Comparison of ENCODE assay signal across 10 mouse cellular contexts in the genomic region with DNA sequence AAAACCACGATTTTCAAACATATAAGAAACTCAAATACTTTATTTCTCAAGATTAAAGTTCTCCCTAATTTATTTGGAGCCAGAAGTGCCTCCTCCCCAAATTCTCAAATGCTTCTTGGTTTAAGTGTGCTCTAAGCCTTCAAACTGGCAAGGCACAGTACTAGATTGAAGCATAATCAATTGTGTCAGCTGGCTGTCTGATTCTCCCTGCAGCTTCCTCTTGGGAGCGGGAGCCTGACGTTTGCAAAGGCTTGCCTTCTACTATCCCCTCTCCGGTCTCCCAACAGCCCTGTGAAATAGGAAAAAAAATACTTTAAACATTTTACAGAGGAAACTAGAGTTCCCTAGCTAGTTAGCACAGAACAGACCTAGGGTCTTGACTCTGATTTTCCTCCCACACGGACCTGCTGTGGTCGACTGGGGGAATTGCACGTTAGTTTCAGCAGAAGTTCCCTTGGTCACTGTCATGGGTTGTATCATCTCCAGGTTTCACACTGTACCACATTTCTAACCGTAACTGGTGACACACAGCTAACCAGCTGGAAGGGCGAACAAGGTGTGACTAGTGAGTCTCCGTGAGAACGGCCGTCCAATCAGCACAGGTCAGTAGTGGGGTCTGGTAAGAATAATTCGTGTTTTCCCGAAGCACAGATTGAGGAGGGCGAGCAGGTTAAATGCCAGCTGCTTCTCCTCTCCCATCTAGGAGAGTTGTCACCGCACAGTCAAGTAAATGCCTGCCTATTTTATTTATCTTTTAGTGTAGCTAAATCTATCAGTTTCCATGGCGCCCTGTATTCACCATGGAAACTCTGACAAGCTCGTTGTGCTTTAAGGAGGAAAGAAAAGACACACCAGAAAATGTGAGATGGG. TPM values are rescaled to one million over a fixed set of nuclear protein-coding genes. Genes with fewer than 3 reads are reported as not detected.
DNase-seq lines count a peak whose midpoint lies in the region; ATAC-seq and TF ChIP-seq lines count a peak whose summit lies in the region.
"Had no signal": no experiment of that assay in that cellular context is flagged by ENCODE, and none has a peak within 500 bp of the region (broad histone marks: within the 10 kb centered on the region; RNA-seq: fewer than 3 reads in every experiment).

No protein-coding gene starts in this region.

- H3K4me3 ChIP-seq in kidney, postnatal 0 days (replicated peaks; ENCODE audit: low read depth, low read length), result no peak overlapping the region
- no peak overlapping the region for H3K4me3 ChIP-seq in kidney, adult 2 months (ENCODE audit: insufficient read depth, low read depth, low read length)
- no peak overlapping the region; the same call in 1 of the 2 replicates for H3K4me3 ChIP-seq in cortical plate, adult 2 months (ENCODE audit: insufficient read depth, low read length)
- H3K4me3 ChIP-seq in neural tube, embryonic 12.5 days, result no peak overlapping the region
- H3K4me3 ChIP-seq: embryonic facial prominence, embryonic 10.5 days had no signal

- TF ChIP-seq POLR2A in kidney, adult 2 months (IDR thresholded peaks at IDR 0.05; ENCODE audit: low read depth, low read length), result no peak
- TF ChIP-seq POLR2A in cortical plate, adult 2 months (IDR thresholded peaks at IDR 0.05; ENCODE audit: extremely low read depth, insufficient read depth, low read length), result no peak

- no peak for TF ChIP-seq CTCF in kidney, postnatal 0 days (IDR thresholded peaks at IDR 0.05; ENCODE audit: low read depth)
- TF ChIP-seq CTCF in kidney, adult 2 months (conservative IDR thresholded peaks at IDR 0.05; ENCODE audit: insufficient read depth, insufficient read length, low read depth, low read length), result no peak
- no peak for TF ChIP-seq CTCF in cortical plate, adult 2 months (IDR thresholded peaks at IDR 0.05; ENCODE audit: extremely low read depth, insufficient read depth, low read length)

- no peaks in the 10 kb centered on the region for H3K36me3 ChIP-seq in kidney, postnatal 0 days (ENCODE audit: insufficient read depth, low read length)
- H3K36me3 ChIP-seq in kidney, adult 2 months (ENCODE audit: control insufficient read depth, insufficient read depth, low read length), result no peaks in the 10 kb centered on the region
- no peaks in the 10 kb centered on the region for H3K36me3 ChIP-seq in neural tube, embryonic 12.5 days
- H3K36me3 ChIP-seq: embryonic facial prominence, embryonic 10.5 days had no signal

- 39% methylated on average over 18 of the region's 18 CpGs for WGBS in kidney, postnatal 0 days
- WGBS in kidney, adult 2 months, result 36% methylated on average over 18 of the region's 18 CpGs
- 71% methylated on average over 18 of the region's 18 CpGs for WGBS in neural tube, embryonic 12.5 days

- peak; percentile 19 for DNase-seq in kidney, postnatal 0 days (ENCODE audit: low spot score)
- no peak for DNase-seq in kidney, adult 2 months
- peak; percentile 35 for DNase-seq in layer of hippocampus, adult 9-11 months
- no peak for DNase-seq in urinary bladder, postnatal 4 days (ENCODE audit: low spot score in 2 of 2)
- no peak for DNase-seq in kidney, adult 11 months
- DNase-seq in cerebellum, postnatal 4 days (ENCODE audit: low spot score in 2 of 2), result no peak
- DNase-seq: gastrocnemius, postnatal 14 days had no signal

- no peaks in the 10 kb centered on the region for H3K27me3 ChIP-seq in kidney, postnatal 0 days (ENCODE audit: insufficient read depth, low read length)
- H3K27me3 ChIP-seq in kidney, adult 2 months (replicated peaks; ENCODE audit: control insufficient read depth, insufficient read depth, low read length), result no peaks in the 10 kb centered on the region
- no peaks in the 10 kb centered on the region for H3K27me3 ChIP-seq in neural tube, embryonic 12.5 days (replicated peaks)

- H3K27ac ChIP-seq in kidney, postnatal 0 days, result no peak overlapping the region
- no peak overlapping the region for H3K27ac ChIP-seq in kidney, adult 2 months (ENCODE audit: insufficient read depth, low read depth, low read length)
- peak overlapping the region; percentile 16 for H3K27ac ChIP-seq in cortical plate, adult 2 months (ENCODE audit: insufficient read depth, low read length)
- H3K27ac ChIP-seq in neural tube, embryonic 12.5 days, result no peak overlapping the region
- H3K27ac ChIP-seq: embryonic facial prominence, embryonic 10.5 days had no signal

- H3K9me3 ChIP-seq in kidney, postnatal 0 days (replicated peaks; ENCODE audit: low read length), result no peaks in the 10 kb centered on the region
- H3K9me3 ChIP-seq in neural tube, embryonic 12.5 days, result no peaks in the 10 kb centered on the region
- H3K9me3 ChIP-seq: embryonic facial prominence, embryonic 10.5 days had no signal

- no peak overlapping the region for H3K4me2 ChIP-seq in kidney, postnatal 0 days (ENCODE audit: low read length)
- no peak overlapping the region for H3K4me2 ChIP-seq in neural tube, embryonic 12.5 days (replicated peaks)

- no peak for ATAC-seq in kidney, postnatal 0 days (replicated peaks; ENCODE audit: low FRiP score, low read depth)
- ATAC-seq in neural tube, embryonic 12.5 days (ENCODE audit: low FRiP score, low read depth), result peak; percentile 50; the same call in 1 of the 2 replicates

- no peaks in the 10 kb centered on the region for H3K4me1 ChIP-seq in kidney, postnatal 0 days (replicated peaks; ENCODE audit: insufficient read depth, low read length)
- H3K4me1 ChIP-seq in kidney, adult 2 months (ENCODE audit: control insufficient read depth, insufficient read depth, low read length), result no peaks in the 10 kb centered on the region
- peaks cover 5% of the 10 kb centered on the region; the same call in 1 of the 2 replicates for H3K4me1 ChIP-seq in cortical plate, adult 2 months (ENCODE audit: control insufficient read depth, insufficient read depth, low read length)
- no peaks in the 10 kb centered on the region for H3K4me1 ChIP-seq in neural tube, embryonic 12.5 days
- H3K4me1 ChIP-seq: embryonic facial prominence, embryonic 10.5 days had no signal

- H3K9ac ChIP-seq in kidney, postnatal 0 days (ENCODE audit: low read depth, low read length), result no peak overlapping the region
- no peak overlapping the region for H3K9ac ChIP-seq in neural tube, embryonic 12.5 days

RNA-seq across cellular contexts. Expression of gene Gda, which starts 6.2 kb away (rescaled TPM):
- 0.05 and 0.15 TPM in 2 replicates for polyA plus RNA-seq in kidney, postnatal 0 days (2015; fragmentation: Nextera tagmentation; extraction: Ambion mirVana)
- 1.1 and 1.4 TPM in 2 replicates for polyA plus RNA-seq in kidney, adult 2 months (2012; rRNA removed)
- 75.1 and 79.4 TPM in 2 replicates for polyA plus RNA-seq in cortical plate, adult 2 months (2012; rRNA removed)
- polyA plus RNA-seq in neural tube, embryonic 12.5 days (2016; fragmentation: Nextera tagmentation; extraction: Ambion mirVana), result 0.10 TPM in 2 replicates

Comparison
In these comparisons a context has a peak if more than half of its experiments do, and no peak if none do; other contexts are left out.
1. DNase-seq: peak in kidney, postnatal 0 days (single experiment) and layer of hippocampus, adult 9-11 months (single experiment); none in kidney, adult 2 months (single experiment), urinary bladder, postnatal 4 days (0 of 2), kidney, adult 11 months (single experiment) and cerebellum, postnatal 4 days (0 of 2).
2. RNA of gene Gda, which starts 6.2 kb away (polyA plus RNA-seq): 75.1 to 79.4 TPM in cortical plate, adult 2 months; 1.1 to 1.4 TPM in kidney, adult 2 months, 0.10 TPM in neural tube, embryonic 12.5 days and 0.05 to 0.15 TPM in kidney, postnatal 0 days; every median in the first group is over 10 times any median in the second.